ENCODE assay signal across 20 mouse cellular contexts in genomic region chr5:107021291-107022063, GRCm38 (mm10). TPM values are rescaled to one million over a fixed set of nuclear protein-coding genes. Genes with fewer than 3 reads are reported as not detected.
A peak's percentile ranks its signal among the peaks of the same experiment; 100 is the strongest.
DNase-seq lines count a peak whose midpoint lies in the region; ATAC-seq and TF ChIP-seq lines count a peak whose summit lies in the region.
"Had no signal": no experiment of that assay in that cellular context is flagged by ENCODE, and none has a peak within 500 bp of the region (broad histone marks: within the 10 kb centered on the region; RNA-seq: fewer than 3 reads in every experiment).

No protein-coding gene starts in this region.

- no peak overlapping the region for H3K4me3 ChIP-seq in lung, postnatal 0 days (ENCODE audit: low read depth, low read length)
- no peak overlapping the region for H3K4me3 ChIP-seq in lung, adult 2 months (replicated peaks; ENCODE audit: extremely low read depth, low read depth, low read length)
- no peak overlapping the region for H3K4me3 ChIP-seq in liver, embryonic 11.5 days (ENCODE audit: low read depth, low read length)
- H3K4me3 ChIP-seq in kidney, embryonic 16.5 days (ENCODE audit: low read length) = no peak overlapping the region
- H3K4me3 ChIP-seq: gastrocnemius, adult 2 months; midbrain, embryonic 13.5 days; myocyte had no signal

- no peaks in the 10 kb centered on the region for H3K36me3 ChIP-seq in lung, postnatal 0 days (ENCODE audit: insufficient read depth, low read length)
- H3K36me3 ChIP-seq in liver, embryonic 11.5 days (ENCODE audit: control insufficient read depth, insufficient read depth, low read length) = no peaks in the 10 kb centered on the region
- no peaks in the 10 kb centered on the region for H3K36me3 ChIP-seq in kidney, embryonic 16.5 days (ENCODE audit: insufficient read depth, low read length)
- H3K36me3 ChIP-seq: midbrain, embryonic 13.5 days had no signal

- 0 out of 2 replicates have a peak, but pooled peaks have one; percentile 27 for ATAC-seq in lung, postnatal 0 days
- ATAC-seq in liver, embryonic 11.5 days (replicated peaks; ENCODE audit: low FRiP score) = no peak
- ATAC-seq in kidney, embryonic 16.5 days (ENCODE audit: low FRiP score, low TSS enrichment) = no peak
- ATAC-seq: CD4-positive, CD25-positive, alpha-beta regulatory T cell, adult 4 months; forebrain, embryonic 16.5 days; midbrain, embryonic 13.5 days had no signal

- peak; percentile 60 for DNase-seq in lung, postnatal 0 days (ENCODE audit: low spot score)
- no peak for DNase-seq in lung, adult 2 months
- peak; percentile 31 for DNase-seq in c-Kit-positive CD71-positive TER-119-negative erythroid progenitor cells, embryonic 14.5 days (ENCODE audit: low read depth)
- DNase-seq in liver, embryonic 11.5 days (ENCODE audit: low spot score) = peak; percentile 28
- peak; percentile 68 for DNase-seq in urinary bladder, postnatal 14 days (ENCODE audit: low spot score)
- DNase-seq in adipocyte (ENCODE audit: low spot score) = no peak
- DNase-seq in embryo, embryonic 9.5 days (ENCODE audit: extremely low spot score) = no peak
- DNase-seq: gastrocnemius, adult 2 months; kidney, adult 11 months; kidney, postnatal 14 days; left cerebral cortex, postnatal 4 days; lung, adult 18-20 months; right cerebral cortex, adult 18-20 months; thymus, adult 2 months had no signal

- H3K27me3 ChIP-seq in lung, postnatal 0 days (replicated peaks; ENCODE audit: insufficient read depth, low read length) = no peaks in the 10 kb centered on the region
- H3K27me3 ChIP-seq in liver, embryonic 11.5 days (replicated peaks; ENCODE audit: control insufficient read depth, insufficient read depth, low read length) = no peaks in the 10 kb centered on the region
- no peaks in the 10 kb centered on the region for H3K27me3 ChIP-seq in kidney, embryonic 16.5 days (ENCODE audit: insufficient read depth, low read length)
- H3K27me3 ChIP-seq: midbrain, embryonic 13.5 days had no signal

- H3K4me1 ChIP-seq in lung, postnatal 0 days (ENCODE audit: insufficient read depth, low read depth, low read length) = 0 out of 2 replicates have a peak, but pooled peaks cover 3% of the 10 kb centered on the region
- no peaks in the 10 kb centered on the region for H3K4me1 ChIP-seq in lung, adult 2 months (ENCODE audit: control insufficient read depth, insufficient read depth, low read length)
- H3K4me1 ChIP-seq in liver, embryonic 11.5 days (replicated peaks; ENCODE audit: control insufficient read depth, insufficient read depth, low read length) = peaks cover 5% of the 10 kb centered on the region
- H3K4me1 ChIP-seq in kidney, embryonic 16.5 days (ENCODE audit: insufficient read depth, low read length) = peaks cover 29% of the 10 kb centered on the region
- H3K4me1 ChIP-seq: midbrain, embryonic 13.5 days had no signal

- no peak for TF ChIP-seq EP300 in lung, postnatal 0 days (IDR thresholded peaks at IDR 0.05)

- TF ChIP-seq CTCF in lung, postnatal 0 days (IDR thresholded peaks at IDR 0.05) = no peak
- TF ChIP-seq CTCF in lung, adult 2 months (IDR thresholded peaks at IDR 0.05; ENCODE audit: insufficient read depth, low read length) = no peak

- no peak overlapping the region for H3K4me2 ChIP-seq in lung, postnatal 0 days (replicated peaks; ENCODE audit: low read depth, low read length)
- no peak overlapping the region for H3K4me2 ChIP-seq in liver, embryonic 11.5 days
- no peak overlapping the region for H3K4me2 ChIP-seq in kidney, embryonic 16.5 days (replicated peaks; ENCODE audit: low read depth, low read length)
- H3K4me2 ChIP-seq: heart, embryonic 11.5 days; midbrain, embryonic 13.5 days had no signal

- WGBS in lung, postnatal 0 days = 81% methylated on average over 14 of the region's 14 CpGs
- WGBS in lung, adult 2 months = 87% methylated on average over 14 of the region's 14 CpGs
- 79% methylated on average over 14 of the region's 14 CpGs for WGBS in liver, embryonic 11.5 days
- WGBS in kidney, embryonic 16.5 days = 85% methylated on average over 14 of the region's 14 CpGs

- no peak overlapping the region for H3K9ac ChIP-seq in lung, postnatal 0 days (replicated peaks; ENCODE audit: low read depth)
- H3K9ac ChIP-seq in liver, embryonic 11.5 days (ENCODE audit: low read depth, low read length) = no peak overlapping the region
- no peak overlapping the region for H3K9ac ChIP-seq in kidney, embryonic 16.5 days (replicated peaks; ENCODE audit: low read length)
- H3K9ac ChIP-seq: midbrain, embryonic 13.5 days had no signal

- no peak overlapping the region for H3K27ac ChIP-seq in lung, postnatal 0 days (ENCODE audit: low read length)
- no peak overlapping the region for H3K27ac ChIP-seq in liver, embryonic 11.5 days (ENCODE audit: low read depth, low read length)
- no peak overlapping the region for H3K27ac ChIP-seq in kidney, embryonic 16.5 days (ENCODE audit: low read length)
- H3K27ac ChIP-seq: midbrain, embryonic 13.5 days had no signal

- TF ChIP-seq POLR2A in lung, adult 2 months (IDR thresholded peaks at IDR 0.05; ENCODE audit: borderline replicate concordance, extremely low read depth, low read depth, low read length) = no peak

- H3K9me3 ChIP-seq in lung, postnatal 0 days (ENCODE audit: low read length) = no peaks in the 10 kb centered on the region
- H3K9me3 ChIP-seq in liver, embryonic 11.5 days (ENCODE audit: control insufficient read depth, low read length) = no peaks in the 10 kb centered on the region
- no peaks in the 10 kb centered on the region; the same call in 1 of the 2 replicates for H3K9me3 ChIP-seq in kidney, embryonic 16.5 days (ENCODE audit: low read length)
- H3K9me3 ChIP-seq: midbrain, embryonic 13.5 days had no signal

RNA-seq across cellular contexts. Expression of gene Cdc7, which starts 57.4 kb away (rescaled TPM):
- 4.3 and 5.2 TPM in 2 replicates for polyA plus RNA-seq in lung, postnatal 0 days (2015; fragmentation: Nextera tagmentation; extraction: Ambion mirVana)
- 1.6 and 1.9 TPM in 2 replicates for polyA plus RNA-seq in lung, adult 2 months (2012; rRNA removed)
- polyA plus RNA-seq in liver, embryonic 11.5 days (2014; fragmentation: Nextera tagmentation; extraction: Ambion mirVana) = 55.0 and 55.3 TPM in 2 replicates
- 44.8 and 47.4 TPM in 2 replicates for polyA plus RNA-seq in kidney, embryonic 16.5 days (2015; fragmentation: Nextera tagmentation; extraction: Ambion mirVana)

Comparison
In these comparisons a context has a peak if more than half of its experiments do, and no peak if none do; other contexts are left out.
1. DNase-seq: peak in lung, postnatal 0 days (single experiment), c-Kit-positive CD71-positive TER-119-negative erythroid progenitor cells, embryonic 14.5 days (single experiment), liver, embryonic 11.5 days (single experiment) and urinary bladder, postnatal 14 days (single experiment); none in lung, adult 2 months (single experiment), adipocyte (single experiment) and embryo, embryonic 9.5 days (single experiment).